Mouse (Mus musculus) spleen, adult 2 months (tissue): ENCODE data around the gene Hemk1.

ENCODE experiments used
- CTCF ChIP-seq: fragments of 200-500 bp; IDR thresholded peaks from 2 replicates; pipeline ENCODE4 v1.5.1; 2011; ENCODE audit warnings: mild to moderate bottlenecking, inconsistent platforms; ENCODE audit not compliant: insufficient read depth, insufficient read length, insufficient replicate concordance; ENCODE audit errors: extremely low read depth
- POLR2A ChIP-seq: fragments of 200-500 bp; IDR thresholded peaks from 2 replicates; pipeline ENCODE4 v1.6.1; 2011; ENCODE audit warnings: low read depth, low read length, inconsistent platforms

DNA sequence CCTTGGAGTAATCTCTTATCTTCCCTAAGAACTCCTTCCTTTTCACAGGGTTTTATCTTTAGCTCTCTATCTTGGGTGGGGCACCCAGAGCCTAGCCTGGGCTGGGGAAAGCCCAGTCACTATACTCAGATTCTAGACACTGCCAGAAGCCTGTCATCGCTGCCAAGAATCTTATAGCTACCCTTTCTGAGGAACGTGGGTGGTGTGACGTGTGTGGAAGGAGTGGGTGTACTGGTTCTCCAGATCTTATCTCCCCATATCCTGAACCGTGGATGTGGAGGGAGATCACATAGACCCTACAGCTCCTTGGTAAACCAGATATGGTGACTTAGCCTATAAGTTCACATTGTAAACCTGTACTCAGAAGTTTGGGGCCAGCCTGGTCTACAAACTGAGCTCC is 42.5 kb downstream of the Hemk1 start:
- TF ChIP-seq POLR2A (no peak), CTCF (no peak)
